Mouse (Mus musculus) adrenal gland, postnatal 36 days (tissue): Measurements from ENCODE around the gene Grcc10. TPM values are rescaled to one million over a fixed set of nuclear protein-coding genes. Genes with fewer than 3 reads are reported as not detected.
A peak's percentile ranks its signal among the peaks of the same experiment; 100 is the strongest.

ENCODE experiments used
- DNase-seq, 2 experiments: peaks; one replicate each; pipeline ENCODE4 v3.0.0; 2021; ENCODE audit warnings: mixed read lengths in 1 of 2
- total RNA-seq, 2 experiments: library from RNA; stranded (reverse); gene quantifications; 2 replicates each; pipeline ENCODE4 v1.2.3; 2021

The Grcc10 gene
- total RNA-seq, 2 experiments from 2014 or later: 331 to 397 TPM

GRCm38 (mm10) chr6:124732476-124733370, 8.5 kb downstream of the Grcc10 start:
- DNase-seq: peak in 1 of 2 experiments; percentile 60

- DNase-seq: no peak
Measured at GRCm38 (mm10) chr6:124731038-124731437, 10.1 kb downstream of the Grcc10 start.

DNA sequence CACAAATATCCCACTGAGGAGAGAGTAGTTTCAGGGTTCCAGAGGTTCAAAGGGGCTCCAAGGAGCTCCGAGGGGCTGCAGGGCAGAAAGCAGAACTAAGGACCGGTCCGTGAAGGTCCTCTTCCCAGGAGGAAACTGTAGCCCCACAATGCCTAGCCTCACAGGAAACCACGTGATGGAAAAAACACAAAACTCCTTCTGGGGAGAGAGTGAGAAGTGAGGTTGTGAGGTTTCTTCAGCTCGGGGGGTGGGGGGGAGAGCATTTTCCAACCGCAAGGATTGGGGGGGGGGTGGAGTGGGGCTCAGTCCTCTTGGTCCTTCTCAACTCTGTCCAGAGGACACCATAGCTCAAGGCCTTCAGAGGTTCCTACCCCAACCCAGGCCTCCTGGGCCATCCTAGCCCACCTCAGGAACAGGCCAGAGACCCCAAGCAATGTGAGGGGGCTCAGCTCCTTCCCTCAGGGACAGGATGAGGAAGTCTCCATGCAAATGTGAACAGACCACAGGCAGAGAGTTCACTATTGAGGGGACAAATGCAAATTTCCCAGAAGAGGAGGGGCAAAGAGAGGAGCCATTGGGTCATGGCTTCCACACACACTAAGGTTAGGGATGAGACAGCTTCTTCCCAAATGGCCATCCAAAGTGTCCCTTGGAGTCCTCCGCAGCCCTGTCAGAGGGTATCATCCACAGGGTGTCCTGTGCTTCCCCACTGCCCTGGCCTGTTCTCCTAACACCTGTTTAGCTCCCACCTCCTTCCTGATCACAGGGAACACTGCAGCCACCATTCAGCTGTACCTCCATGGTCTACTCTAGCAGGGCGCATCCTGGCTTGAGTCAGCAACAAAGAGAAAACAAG, 11.1 kb downstream of the Grcc10 start:
- no peak for DNase-seq

DNA sequence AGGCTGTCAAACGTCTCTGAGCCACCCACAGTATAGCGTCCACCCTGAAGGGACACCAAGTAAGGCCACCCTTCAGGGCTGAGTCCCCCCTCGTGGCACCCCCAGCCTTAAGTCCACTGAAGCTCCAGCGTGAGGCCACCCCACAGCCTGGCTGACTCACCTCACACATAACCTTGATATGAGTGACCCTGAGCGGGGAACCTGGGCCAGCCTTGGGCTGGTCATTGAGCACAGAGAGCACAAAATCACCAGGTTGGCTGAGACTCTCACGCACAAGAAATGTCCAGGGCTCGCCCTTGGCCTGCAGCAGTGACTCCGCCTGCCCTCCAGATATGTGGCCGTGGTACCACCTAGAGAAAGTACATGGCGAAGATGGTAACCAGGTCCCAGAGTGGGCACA, 12.6 kb downstream of the Grcc10 start:
- peak; percentile 67 to 73 for DNase-seq

DNA sequence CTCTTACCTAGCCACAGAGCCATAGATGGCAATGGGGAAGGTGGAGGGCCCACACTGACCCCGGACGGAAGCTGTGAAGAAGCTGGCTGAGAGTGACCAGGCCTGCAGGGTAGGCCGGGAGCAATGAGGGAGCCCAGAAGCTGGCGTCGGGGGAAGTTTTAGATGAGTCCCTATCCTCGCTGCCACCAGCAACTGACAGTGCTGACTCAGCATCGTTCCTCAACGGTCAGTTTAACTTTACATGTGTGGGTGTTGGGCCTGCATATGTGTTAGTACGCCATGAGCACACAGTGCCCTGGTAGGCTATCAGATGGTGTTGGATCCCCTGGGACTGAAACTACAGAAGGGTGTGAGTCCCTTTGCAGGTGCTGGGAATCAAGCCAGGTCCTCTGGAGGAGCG, 16.7 kb downstream of the Grcc10 start:
- no peak for DNase-seq

DNA sequence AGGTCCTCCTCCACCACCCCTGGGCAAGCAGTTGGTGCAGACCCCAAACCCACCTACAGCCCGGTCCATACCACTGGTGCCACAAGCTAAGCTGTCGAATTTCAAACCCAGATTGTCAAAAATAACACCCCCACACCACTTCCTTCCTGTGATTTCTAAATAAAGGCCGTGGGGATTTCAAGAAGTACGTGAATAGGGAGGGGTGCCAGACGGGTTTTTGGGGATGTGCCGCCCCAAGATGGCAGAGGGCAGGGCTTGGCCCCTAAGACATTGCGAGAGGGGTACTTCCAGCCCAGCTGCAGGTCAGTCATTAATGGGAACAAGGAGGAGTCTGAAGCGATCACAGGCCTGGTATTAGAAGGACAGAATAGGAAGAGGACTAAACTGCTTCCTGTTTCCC, 17.6 kb downstream of the Grcc10 start:
- no peak for DNase-seq

GRCm38 (mm10) chr6:124722876-124723473, 18.2 kb downstream of the Grcc10 start:
- DNase-seq: no peak

GRCm38 (mm10) chr6:124720904-124721303, 20.3 kb downstream of the Grcc10 start:
- no peak for DNase-seq

GRCm38 (mm10) chr6:124719354-124719978, 21.7 kb downstream of the Grcc10 start:
- DNase-seq: no peak

GRCm38 (mm10) chr6:124718703-124719102, 22.5 kb downstream of the Grcc10 start:
- DNase-seq: no peak

DNA sequence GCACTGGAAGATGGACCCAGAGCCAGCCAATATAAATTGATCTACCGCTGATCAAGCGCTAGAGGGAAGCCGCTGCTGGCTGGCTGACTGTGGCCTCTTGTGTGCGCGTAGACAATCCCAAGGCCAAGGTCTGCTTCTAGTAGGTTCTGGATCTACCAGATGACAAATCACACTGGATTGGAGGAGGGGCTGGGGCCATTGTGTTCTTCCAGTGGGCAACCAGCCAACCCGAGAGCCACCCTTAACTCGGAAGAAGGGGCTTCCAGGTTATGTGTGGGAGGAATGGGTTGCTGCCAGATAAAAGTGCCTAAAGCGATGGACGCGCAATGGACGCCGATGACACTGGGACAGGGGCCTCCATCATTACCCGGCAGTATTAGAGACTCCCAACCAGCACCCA, 23.2 kb downstream of the Grcc10 start:
- DNase-seq: peak; percentile 40 to 58

DNA sequence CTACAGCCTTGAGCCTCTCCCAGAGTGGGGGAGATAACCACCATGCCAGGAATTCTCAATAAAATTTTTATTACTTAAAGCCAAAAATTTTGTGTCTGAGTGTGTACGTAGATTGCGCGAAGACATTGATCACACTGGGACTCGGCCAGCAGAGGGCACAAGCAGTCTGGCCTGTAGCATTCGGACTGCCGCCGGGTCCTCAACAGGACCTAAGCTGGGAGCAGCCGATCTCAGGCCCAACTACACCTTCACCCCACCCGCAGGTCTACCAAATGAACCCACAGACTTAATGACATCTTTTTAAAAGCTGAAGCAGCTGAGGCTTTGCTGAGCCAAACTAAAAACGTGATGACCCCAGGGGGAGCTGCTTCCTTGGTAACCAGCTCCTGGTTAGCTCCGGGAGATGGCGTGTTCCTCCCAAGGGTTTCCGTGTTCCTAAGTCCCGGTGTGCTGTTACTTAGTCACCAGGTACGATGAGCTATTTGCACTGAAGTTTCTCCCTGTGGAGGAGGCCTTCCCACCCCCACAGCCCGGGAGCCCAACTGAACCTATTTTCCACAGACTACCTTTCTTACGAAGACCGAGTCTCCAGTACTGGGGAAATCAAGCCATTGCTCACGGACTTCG, 24.2 kb downstream of the Grcc10 start:
- peak; percentile 65 to 70 for DNase-seq

DNA sequence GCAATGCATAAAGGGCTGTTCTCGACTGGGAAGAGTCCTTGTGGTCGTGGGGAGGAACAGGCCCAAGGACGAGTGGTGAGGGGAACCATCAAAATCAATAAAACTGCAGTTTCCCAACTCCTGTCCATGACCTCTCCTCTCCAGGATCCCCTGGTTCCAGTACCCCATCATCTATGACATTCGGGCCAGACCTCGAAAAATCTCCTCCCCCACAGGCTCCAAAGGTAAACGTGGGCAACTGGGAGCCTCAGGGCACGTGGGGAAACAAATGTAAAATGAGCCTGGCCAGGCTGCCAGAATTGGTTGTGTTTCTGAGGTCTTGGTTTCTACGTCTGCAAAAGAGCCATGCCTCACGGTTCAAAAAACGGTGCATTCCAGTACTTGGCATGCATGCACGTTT, 28.3 kb downstream of the Grcc10 start:
- DNase-seq: no peak

GRCm38 (mm10) chr6:124711824-124712782, 29.1 kb downstream of the Grcc10 start, which contains the start of the genes Emg1 and Phb2:
TSS of gene Emg1 (minus strand) at chr6:124712178.
TSS of gene Phb2 (plus strand) at chr6:124712336.
- peak; percentile 99 to 100 for DNase-seq

GRCm38 (mm10) chr6:124708289-124708889, 32.8 kb downstream of the Grcc10 start:
- DNase-seq: no peak

GRCm38 (mm10) chr6:124706061-124706627, 35.0 kb downstream of the Grcc10 start:
- no peak for DNase-seq

DNA sequence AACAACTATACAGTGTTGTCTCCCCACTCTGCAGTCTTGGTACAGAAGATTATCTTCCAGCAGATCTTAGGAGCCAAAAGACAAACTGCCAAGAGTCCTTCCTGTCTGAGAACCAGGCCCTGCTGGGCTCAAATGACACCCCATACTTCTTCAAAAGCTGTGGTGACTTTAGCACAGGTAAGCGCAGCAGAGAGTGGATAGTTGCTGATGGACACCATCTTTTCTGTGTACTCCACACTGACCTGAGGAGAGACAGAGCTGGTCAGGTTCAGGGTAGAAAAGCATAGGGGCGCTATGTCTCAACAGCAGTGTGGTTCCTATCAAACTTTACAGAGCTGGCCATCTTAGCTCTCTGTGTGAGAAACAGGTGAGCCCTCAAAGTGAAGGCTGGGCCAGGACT, 36.8 kb downstream of the Grcc10 start:
- DNase-seq: no peak

DNA sequence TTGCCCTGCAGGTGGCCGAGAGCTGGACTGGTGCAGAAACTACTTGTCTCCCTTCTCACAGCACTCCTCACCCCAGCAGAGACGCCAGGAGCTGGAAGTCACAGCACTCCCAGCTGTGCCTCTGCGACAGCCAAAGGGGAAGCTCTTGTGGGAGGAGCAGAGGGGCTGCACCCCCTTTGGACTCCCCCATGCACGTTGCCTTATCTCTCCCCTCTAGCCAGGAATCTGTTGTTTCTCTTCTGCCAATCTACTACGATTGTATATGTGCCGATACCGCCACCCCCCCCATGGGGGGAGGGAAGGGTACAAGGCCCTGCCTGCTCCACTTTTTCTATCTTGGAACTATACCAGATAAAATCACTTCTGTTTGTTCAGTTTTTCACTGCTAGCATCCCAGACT, 37.4 kb downstream of the Grcc10 start:
- no peak for DNase-seq

DNA sequence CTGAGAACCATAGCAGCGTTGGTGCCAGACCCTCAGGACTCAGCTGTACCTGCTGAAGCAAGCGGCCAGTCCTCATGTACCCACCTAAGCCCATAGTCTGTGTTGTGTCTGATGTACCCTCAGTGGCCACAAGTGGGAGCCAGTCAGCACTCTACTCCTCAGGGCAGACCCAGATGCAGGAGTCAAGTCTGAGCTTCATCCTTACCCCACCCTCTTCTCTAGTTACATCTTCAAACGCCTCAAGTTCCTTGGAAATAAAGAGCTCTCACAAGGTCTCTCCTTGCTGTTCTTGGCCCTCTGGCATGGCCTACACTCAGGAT, 38.4 kb downstream of the Grcc10 start:
- peak; percentile 71 to 72 for DNase-seq
